Mouse (Mus musculus) CD4-positive helper T cell, adult 2 months (primary cell): ENCODE results near the gene Gcnt2.
"Not testable (repeated sequence)": the region's sequence is repeated elsewhere in the genome, so short reads cannot be mapped to it uniquely, and the experiment has no call there.

Source experiments
- DNase-seq: peaks from one replicate; pipeline ENCODE4 v3.0.0-alpha.2; 2012; ENCODE audit warnings: low read depth, missing footprints, low spot score

Gene Gcnt2

GRCm38 (mm10) chr13:40938485-40939357 lies 79.2 kb downstream of the Gcnt2 start:
- no peak for DNase-seq

GRCm38 (mm10) chr13:40943066-40943465 lies 83.5 kb downstream of the Gcnt2 start:
- DNase-seq, result no peak

GRCm38 (mm10) chr13:40943936-40944335 lies 84.4 kb downstream of the Gcnt2 start:
- DNase-seq, result no peak

GRCm38 (mm10) chr13:40944346-40944745 lies 84.8 kb downstream of the Gcnt2 start:
- no peak for DNase-seq

GRCm38 (mm10) chr13:40946513-40946912 lies 87.0 kb downstream of the Gcnt2 start:
- DNase-seq, result no peak

GRCm38 (mm10) chr13:40947538-40948205 lies 88.1 kb downstream of the Gcnt2 start:
- no peak for DNase-seq

- DNase-seq, result no peak
Observed at GRCm38 (mm10) chr13:40951386-40951976, 91.9 kb downstream of the Gcnt2 start.

- DNase-seq, result no peak
Observed at GRCm38 (mm10) chr13:40953231-40953630, 93.7 kb downstream of the Gcnt2 start.

- DNase-seq, result no peak
Observed at GRCm38 (mm10) chr13:40955773-40956172, 96.2 kb downstream of the Gcnt2 start.

GRCm38 (mm10) chr13:40967609-40968008 lies 108.1 kb downstream of the Gcnt2 start:
- DNase-seq, result no peak

GRCm38 (mm10) chr13:40968564-40968963 lies 109.0 kb downstream of the Gcnt2 start:
- no peak for DNase-seq

GRCm38 (mm10) chr13:40969761-40970390 lies 110.3 kb downstream of the Gcnt2 start:
- DNase-seq, result no peak

- no peak for DNase-seq
Observed at GRCm38 (mm10) chr13:40971261-40971660, 111.7 kb downstream of the Gcnt2 start.

GRCm38 (mm10) chr13:40971831-40972230 lies 112.3 kb downstream of the Gcnt2 start:
- DNase-seq, result peak; percentile 7

- DNase-seq, result no peak
Observed at GRCm38 (mm10) chr13:40972976-40973375, 113.4 kb downstream of the Gcnt2 start.

- peak; percentile 30 for DNase-seq
Observed at GRCm38 (mm10) chr13:40977609-40978008, 118.1 kb downstream of the Gcnt2 start.

- DNase-seq, result no peak
Observed at GRCm38 (mm10) chr13:40978652-40979051, 119.1 kb downstream of the Gcnt2 start.

GRCm38 (mm10) chr13:40979321-40979720 lies 119.8 kb downstream of the Gcnt2 start:
- no peak for DNase-seq

GRCm38 (mm10) chr13:40982759-40983158 lies 123.2 kb downstream of the Gcnt2 start:
- DNase-seq, result no peak

GRCm38 (mm10) chr13:40986081-40986480 lies 126.5 kb downstream of the Gcnt2 start:
- no peak for DNase-seq

GRCm38 (mm10) chr13:40987608-40988303 lies 128.2 kb downstream of the Gcnt2 start:
- DNase-seq, result not testable (repeated sequence)
